Mouse (Mus musculus): ENCODE results near the gene Prima1.

DNA sequence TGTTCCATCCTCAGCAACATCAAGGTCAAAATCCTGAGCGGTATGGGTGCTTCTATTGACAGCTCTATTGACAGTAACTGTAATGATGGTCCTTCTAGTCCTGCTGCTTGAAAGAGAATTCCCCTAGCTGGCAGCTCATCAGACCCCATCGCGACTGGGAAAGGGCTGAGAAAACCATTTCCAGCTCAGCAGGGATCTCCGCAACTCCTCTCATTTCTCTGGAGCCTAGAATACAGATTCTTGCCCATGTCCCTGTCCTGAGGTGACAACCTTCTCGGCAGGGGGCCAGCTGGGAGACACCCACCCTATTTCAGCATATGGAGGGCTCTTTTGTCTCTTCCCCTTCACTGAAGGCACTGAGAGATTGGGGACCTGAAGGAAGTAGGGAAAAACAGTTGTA lies 49.0 kb downstream of the Prima1 start:
- TF ChIP-seq CTCF (IDR thresholded peaks at IDR 0.05; ENCODE audit: low read depth) (no peak), EP300 (IDR thresholded peaks at IDR 0.05; ENCODE audit: low read depth) (no peak)

Data from heart, postnatal 0 days (tissue).